Mouse (Mus musculus) ovary, adult 2 months (tissue): ENCODE data around the gene Tmem119. TPM values are rescaled to one million over a fixed set of nuclear protein-coding genes. Genes with fewer than 3 reads are reported as not detected.

ENCODE experiments used
- polyA plus RNA-seq: library from polyadenylated mRNA; depleted of rRNA; stranded (reverse); fragments of >200 nt; gene quantifications from 2 replicates; pipeline ENCODE4 v1.2.3, GENCODE M21; 2012; rRNA removed

The Tmem119 gene
- polyA plus RNA-seq, result 40.9 and 48.6 TPM in 2 replicates

DNA sequence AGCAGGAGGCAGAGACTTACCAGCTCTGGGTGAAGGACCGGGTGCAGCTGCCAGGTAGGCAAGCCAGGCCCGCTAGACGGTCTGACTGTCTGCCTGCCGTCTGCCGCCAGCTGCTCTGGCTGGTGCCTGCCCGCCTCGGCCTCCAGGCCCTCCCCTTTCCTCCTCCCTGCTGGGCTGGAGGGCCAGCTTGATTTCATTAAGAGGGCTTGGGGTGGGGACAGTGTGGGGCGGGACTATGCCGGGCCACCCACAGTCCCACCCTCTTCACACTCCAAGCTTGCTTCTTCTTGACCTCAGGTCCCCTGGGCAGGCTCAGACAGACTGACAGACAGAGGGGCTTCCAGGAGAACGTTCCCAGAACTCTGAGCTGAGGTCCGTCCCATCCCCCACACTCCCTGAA lies at the start of gene Tmem119:
Gene Tmem119, minus strand, starts transcription at position 237 of the 400 bp plus-strand sequence.

DNA sequence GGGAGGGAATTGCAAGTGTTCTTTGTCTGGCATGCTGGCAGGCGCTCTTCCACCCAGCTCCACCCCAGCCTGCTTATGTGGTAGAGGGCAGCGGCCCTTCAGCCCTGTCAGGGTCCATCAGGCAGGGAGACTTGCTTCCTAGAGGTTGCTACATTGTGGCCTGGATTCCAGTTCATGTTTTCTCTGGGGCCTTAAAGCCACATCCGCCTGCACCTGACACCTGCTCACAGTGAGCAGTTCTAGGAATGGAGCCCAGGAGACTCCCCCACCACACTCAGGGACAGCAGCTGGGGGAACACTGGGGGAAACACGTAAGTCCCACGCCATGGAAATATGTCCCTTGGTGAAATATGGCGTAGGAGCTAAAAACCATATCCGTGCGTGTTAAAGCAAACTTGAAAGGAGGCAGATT lies 32.2 kb upstream of the Tmem119 start, which contains the start of gene Selplg:
Gene Selplg, minus strand, starts transcription at position 155 of the 412 bp plus-strand sequence.

DNA sequence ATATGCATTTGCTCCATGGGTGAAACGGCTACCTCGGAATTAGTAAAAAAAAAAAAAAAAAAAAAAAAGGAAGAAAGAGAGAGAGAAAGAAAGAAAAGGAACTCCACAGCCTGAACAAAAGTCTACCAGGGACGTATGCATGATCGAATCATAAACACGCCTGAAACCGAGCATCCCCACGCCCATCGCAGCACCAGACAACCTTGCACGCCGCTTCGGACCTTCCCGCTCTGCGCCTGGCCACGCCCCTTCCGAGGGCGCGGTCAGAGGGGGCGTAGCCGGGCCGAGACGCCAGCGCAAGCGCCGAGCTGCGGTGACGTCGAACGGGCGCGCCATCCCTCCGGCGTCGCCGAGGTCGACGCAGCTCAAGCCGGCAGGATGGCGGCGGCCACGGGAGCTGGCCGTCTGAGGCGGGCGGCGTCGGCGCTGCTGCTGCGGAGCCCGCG lies 27.8 kb downstream of the Tmem119 start, which contains the start of the genes Sart3 and Iscu:
Gene Sart3, minus strand, starts transcription at position 61 of the 446 bp plus-strand sequence.
Gene Iscu, plus strand, starts transcription at position 299 of the 446 bp plus-strand sequence.

Other genes with a start within 250 kb of the Tmem119 start
- 58.3 and 69.4 TPM in 2 replicates for gene Cmklr1, start 150.1 kb downstream of the Tmem119 start, polyA plus RNA-seq
- not detected in 2 replicates for gene 1700069L16Rik, start 75.7 kb downstream of the Tmem119 start, polyA plus RNA-seq
- gene Ficd, start 64.7 kb downstream of the Tmem119 start, polyA plus RNA-seq, result 8.4 and 9.3 TPM in 2 replicates
- 28.6 and 31.6 TPM in 2 replicates for gene Sart3, start 28.0 kb downstream of the Tmem119 start, polyA plus RNA-seq
- gene Iscu, start 27.8 kb downstream of the Tmem119 start, polyA plus RNA-seq, result 142 and 156 TPM in 2 replicates
- 25.6 and 26.6 TPM in 2 replicates for gene Selplg, start 32.1 kb upstream of the Tmem119 start, polyA plus RNA-seq
- 76.6 and 79.5 TPM in 2 replicates for gene Coro1c, start 108.2 kb upstream of the Tmem119 start, polyA plus RNA-seq
- gene Ssh1, start 193.4 kb upstream of the Tmem119 start, polyA plus RNA-seq, result 16.7 and 18.8 TPM in 2 replicates
- 0.90 and 1.00 TPM in 2 replicates for gene Dao, start 203.2 kb upstream of the Tmem119 start, polyA plus RNA-seq